Mouse (Mus musculus): ENCODE measurements around the gene Pigc.

- TF ChIP-seq POLR2A (IDR thresholded peaks at IDR 0.05; ENCODE audit: control insufficient read depth, extremely low read depth, insufficient read depth, low read length, poor library complexity) (no peak), CTCF (IDR thresholded peaks at IDR 0.05; ENCODE audit: borderline replicate concordance, control insufficient read depth, extremely low read depth, insufficient read depth, low read length, poor library complexity) (no peak)
Observed at GRCm38 (mm10) chr1:161962465-161963377, 6.3 kb upstream of the Pigc start.

Measured in thymus, adult 2 months (tissue).